Mouse (Mus musculus) lung, adult 2 months (tissue): ENCODE results near the gene Rhno1.

Experiments used
- CTCF ChIP-seq: fragments of 200-500 bp; IDR thresholded peaks from 2 replicates; pipeline ENCODE4 v1.5.1; 2011; ENCODE audit warnings: mild to moderate bottlenecking, low read length, control low read depth; ENCODE audit not compliant: insufficient read depth
- POLR2A ChIP-seq: fragments of 200-500 bp; IDR thresholded peaks from 2 replicates; pipeline ENCODE4 v1.6.1; 2011; ENCODE audit warnings: low read depth, mild to moderate bottlenecking, control low read depth, low read length, borderline replicate concordance; ENCODE audit errors: extremely low read depth

DNA sequence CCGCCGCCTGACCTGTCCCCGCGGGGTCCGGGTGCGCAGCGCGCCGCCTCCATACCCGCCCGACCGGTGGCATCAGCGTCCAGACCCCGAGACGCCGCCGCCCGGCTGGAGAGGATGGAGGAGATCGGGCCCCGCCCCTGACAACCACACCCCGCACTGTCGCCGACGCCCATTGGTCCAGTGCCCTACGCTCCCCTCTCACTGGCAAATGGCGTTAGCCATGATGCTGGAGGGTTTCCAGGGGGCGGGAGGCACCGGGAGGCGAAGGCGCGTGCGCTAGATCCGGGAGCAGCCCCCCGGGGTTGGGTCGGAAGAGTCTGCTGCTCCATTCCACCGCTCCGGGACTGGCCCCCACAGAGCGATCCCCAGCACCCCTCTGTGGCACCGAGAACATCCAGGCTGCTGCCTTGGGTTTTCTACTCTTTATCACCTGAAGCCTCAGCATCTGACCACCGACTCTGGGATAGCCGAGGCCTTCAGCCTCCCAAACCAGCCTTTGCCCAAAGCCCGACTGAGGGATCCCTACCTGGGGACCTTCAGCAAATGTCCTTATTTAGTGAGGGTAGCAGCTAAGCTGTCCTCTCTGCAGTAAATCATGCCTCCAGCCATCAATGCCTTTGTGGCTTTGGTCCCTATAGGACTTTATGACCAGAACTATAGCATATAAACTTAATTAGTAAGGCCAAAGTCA, 6.8 kb downstream of the Rhno1 start, which contains the start of gene Tulp3:
- no peak for TF ChIP-seq CTCF
- peak; percentile 55; the same call in 1 of the 2 replicates for TF ChIP-seq POLR2A
